ENCODE assay signal across 7 mouse cellular contexts in genomic region chr4:148287041-148287440, GRCm38 (mm10). TPM values are rescaled to one million over a fixed set of nuclear protein-coding genes. Genes with fewer than 3 reads are reported as not detected.
DNase-seq lines count a peak whose midpoint lies in the region; ATAC-seq lines count a peak whose summit lies in the region.

No protein-coding gene starts in this region.

- no peak overlapping the region for H3K27ac ChIP-seq in lung, embryonic 15.5 days
- H3K27ac ChIP-seq in forebrain, embryonic 12.5 days: no peak overlapping the region
- no peak overlapping the region for H3K27ac ChIP-seq in intestine, embryonic 15.5 days
- peak overlapping the region; percentile 85 for H3K27ac ChIP-seq in neural tube, embryonic 15.5 days (replicated peaks)

- no peak for DNase-seq in lung, postnatal 36 days
- no peak for DNase-seq in Muller cell, postnatal 12 days (ENCODE audit: inconsistent ontology term)
- DNase-seq in left cerebral cortex, adult 11 months (ENCODE audit: low spot score): no peak

- H3K36me3 ChIP-seq in lung, embryonic 15.5 days: no peaks in the 10 kb centered on the region
- H3K36me3 ChIP-seq in forebrain, embryonic 12.5 days (replicated peaks): no peaks in the 10 kb centered on the region
- H3K36me3 ChIP-seq in intestine, embryonic 15.5 days: no peaks in the 10 kb centered on the region
- H3K36me3 ChIP-seq in neural tube, embryonic 15.5 days: no peaks in the 10 kb centered on the region

- H3K9me3 ChIP-seq in lung, embryonic 15.5 days: no peaks in the 10 kb centered on the region
- H3K9me3 ChIP-seq in forebrain, embryonic 12.5 days: no peaks in the 10 kb centered on the region
- H3K9me3 ChIP-seq in intestine, embryonic 15.5 days: no peaks in the 10 kb centered on the region
- no peaks in the 10 kb centered on the region for H3K9me3 ChIP-seq in neural tube, embryonic 15.5 days (replicated peaks)

- H3K4me3 ChIP-seq in lung, embryonic 15.5 days: peak overlapping the region; percentile 35; the same call in 1 of the 2 replicates
- H3K4me3 ChIP-seq in forebrain, embryonic 12.5 days (replicated peaks): peak overlapping the region; percentile 60
- peak overlapping the region; percentile 37; the same call in 1 of the 2 replicates for H3K4me3 ChIP-seq in intestine, embryonic 15.5 days (replicated peaks)
- H3K4me3 ChIP-seq in neural tube, embryonic 15.5 days (replicated peaks): peak overlapping the region; percentile 71

- 3% methylated on average over 20 of the region's 20 CpGs for WGBS in lung, embryonic 15.5 days
- under 1% methylated on average over 20 of the region's 20 CpGs for WGBS in forebrain, embryonic 12.5 days
- WGBS in intestine, embryonic 15.5 days: 4% methylated on average over 18 of the region's 20 CpGs
- under 1% methylated on average over 20 of the region's 20 CpGs for WGBS in neural tube, embryonic 15.5 days

- H3K9ac ChIP-seq in lung, embryonic 15.5 days: no peak overlapping the region
- H3K9ac ChIP-seq in forebrain, embryonic 12.5 days: peak overlapping the region; percentile 71
- H3K9ac ChIP-seq in intestine, embryonic 15.5 days: no peak overlapping the region
- H3K9ac ChIP-seq in neural tube, embryonic 15.5 days (replicated peaks): peak overlapping the region; percentile 86

- peaks cover 45% of the 10 kb centered on the region for H3K27me3 ChIP-seq in lung, embryonic 15.5 days
- peaks cover 39% of the 10 kb centered on the region for H3K27me3 ChIP-seq in forebrain, embryonic 12.5 days
- H3K27me3 ChIP-seq in intestine, embryonic 15.5 days (replicated peaks): peaks cover 47% of the 10 kb centered on the region
- H3K27me3 ChIP-seq in neural tube, embryonic 15.5 days (replicated peaks): no peaks in the 10 kb centered on the region

- peaks cover 10% of the 10 kb centered on the region; the same call in 1 of the 2 replicates for H3K4me1 ChIP-seq in lung, embryonic 15.5 days
- peaks cover 59% of the 10 kb centered on the region for H3K4me1 ChIP-seq in forebrain, embryonic 12.5 days
- peaks cover 8% of the 10 kb centered on the region for H3K4me1 ChIP-seq in intestine, embryonic 15.5 days (replicated peaks)
- H3K4me1 ChIP-seq in neural tube, embryonic 15.5 days: peaks cover 75% of the 10 kb centered on the region

- no peak for ATAC-seq in lung, embryonic 15.5 days (ENCODE audit: borderline replicate concordance, extremely low read depth, low FRiP score, low TSS enrichment)
- no peak for ATAC-seq in forebrain, embryonic 12.5 days (ENCODE audit: low FRiP score)
- no peak for ATAC-seq in intestine, embryonic 15.5 days
- ATAC-seq in neural tube, embryonic 15.5 days (ENCODE audit: low FRiP score): peak; percentile 6; the same call in 1 of the 2 replicates

- H3K4me2 ChIP-seq in lung, embryonic 15.5 days: peak overlapping the region; percentile 71; the same call in 1 of the 2 replicates
- peak overlapping the region; percentile 87 for H3K4me2 ChIP-seq in forebrain, embryonic 12.5 days
- H3K4me2 ChIP-seq in intestine, embryonic 15.5 days (replicated peaks): peak overlapping the region; percentile 67
- peak overlapping the region; percentile 69 for H3K4me2 ChIP-seq in neural tube, embryonic 15.5 days

RNA-seq across cellular contexts. Expression of gene Disp3, which starts 0.7 kb away (rescaled TPM):
- 0.10 and 0.14 TPM in 2 replicates for polyA plus RNA-seq in lung, embryonic 15.5 days (2015; fragmentation: Nextera tagmentation; extraction: Ambion mirVana)
- 4.8 and 4.9 TPM in 2 replicates for polyA plus RNA-seq in forebrain, embryonic 12.5 days (2016; fragmentation: Nextera tagmentation; extraction: Ambion mirVana)
- 0.11 and 0.21 TPM in 2 replicates for polyA plus RNA-seq in intestine, embryonic 15.5 days (2015; fragmentation: Nextera tagmentation; extraction: Ambion mirVana)
- polyA plus RNA-seq in neural tube, embryonic 15.5 days (2015; fragmentation: Nextera tagmentation; extraction: Ambion mirVana): 13.0 and 15.6 TPM in 2 replicates

Comparison
In these comparisons a context has a peak if more than half of its experiments do, and no peak if none do; other contexts are left out.
1. H3K9ac ChIP-seq: peak in forebrain, embryonic 12.5 days (single experiment) and neural tube, embryonic 15.5 days (single experiment); none in lung, embryonic 15.5 days (single experiment) and intestine, embryonic 15.5 days (single experiment).
2. Peak in every context shown above with its lines, with median percentiles within 50 percentile points of each other: H3K4me2 ChIP-seq and H3K4me3 ChIP-seq.